Mouse (Mus musculus) neural tube, embryonic 11.5 days (tissue): ENCODE data around the gene Nipal3. TPM values are rescaled to one million over a fixed set of nuclear protein-coding genes. Genes with fewer than 3 reads are reported as not detected.

Experiments
- ATAC-seq: fragments of 200-750 bp; cut with Nextera tagmentation; 2 replicates; pipeline ENCODE4 v1.8.0; 2017; ENCODE audit warnings: moderate number of reproducible peaks, mild to moderate bottlenecking, moderate TSS enrichment, moderate library complexity; ENCODE audit not compliant: insufficient read depth, low FRiP score, low TSS enrichment
- DNase-seq: peaks from one replicate; pipeline ENCODE4 v3.0.0-alpha.2; 2015; ENCODE audit warnings: low spot score
- H3K27ac ChIP-seq: fragments of 300-500 bp; sonication (generic); 2 replicates; pipeline ENCODE4 v1.5.1; 2014; ENCODE audit warnings: low read depth, mild to moderate bottlenecking, low read length
- H3K27me3 ChIP-seq: fragments of 300-500 bp; sonication (generic); 2 replicates; pipeline ENCODE4 v1.6.1; 2014; ENCODE audit warnings: mild to moderate bottlenecking, low read length, mixed read lengths; ENCODE audit not compliant: control insufficient read depth, insufficient read depth
- H3K36me3 ChIP-seq: fragments of 300-500 bp; sonication (generic); 2 replicates; pipeline ENCODE4 v1.6.1; 2014; ENCODE audit warnings: mild to moderate bottlenecking, low read length, moderate library complexity, mixed read lengths; ENCODE audit not compliant: control insufficient read depth, insufficient read depth
- H3K4me1 ChIP-seq: fragments of 300-500 bp; sonication (generic); 2 replicates; pipeline ENCODE4 v1.6.1; 2014; ENCODE audit warnings: low read length, mixed read lengths; ENCODE audit not compliant: control insufficient read depth, insufficient read depth
- H3K4me2 ChIP-seq: fragments of 300-500 bp; sonication (generic); 2 replicates; pipeline ENCODE4 v1.6.1; 2014; ENCODE audit warnings: low read depth, mild to moderate bottlenecking, moderate library complexity
- H3K4me3 ChIP-seq: fragments of 300-500 bp; sonication (generic); 2 replicates; pipeline ENCODE4 v1.5.1; 2014; ENCODE audit warnings: low read depth, low read length
- H3K9ac ChIP-seq: fragments of 300-500 bp; sonication (generic); 2 replicates; pipeline ENCODE4 v1.6.1; 2014; ENCODE audit warnings: mild to moderate bottlenecking, low read length
- H3K9me3 ChIP-seq: fragments of 300-500 bp; sonication (generic); 2 replicates; pipeline ENCODE4 v1.6.1; 2016; ENCODE audit warnings: low read length; ENCODE audit not compliant: control insufficient read depth
- WGBS: fragments of 180-500 bp; shearing (Covaris S2); extraction: QIAGEN DNeasy Blood & Tissue Kit; methylation state at CpG from one replicate; pipeline ENCODE4 v1.1.7; 2014; 5-methylcytosine and 5-hydroxymethylcytosine counted together
- polyA plus RNA-seq: library from polyadenylated mRNA; unstranded; fragments of >200 nt; fragmentation: Nextera tagmentation; extraction: Ambion mirVana; gene quantifications from 2 replicates; pipeline ENCODE4 v1.2.1, GENCODE M21; 2014

The Nipal3 gene
- polyA plus RNA-seq, result 2.1 and 4.4 TPM in 2 replicates

DNA sequence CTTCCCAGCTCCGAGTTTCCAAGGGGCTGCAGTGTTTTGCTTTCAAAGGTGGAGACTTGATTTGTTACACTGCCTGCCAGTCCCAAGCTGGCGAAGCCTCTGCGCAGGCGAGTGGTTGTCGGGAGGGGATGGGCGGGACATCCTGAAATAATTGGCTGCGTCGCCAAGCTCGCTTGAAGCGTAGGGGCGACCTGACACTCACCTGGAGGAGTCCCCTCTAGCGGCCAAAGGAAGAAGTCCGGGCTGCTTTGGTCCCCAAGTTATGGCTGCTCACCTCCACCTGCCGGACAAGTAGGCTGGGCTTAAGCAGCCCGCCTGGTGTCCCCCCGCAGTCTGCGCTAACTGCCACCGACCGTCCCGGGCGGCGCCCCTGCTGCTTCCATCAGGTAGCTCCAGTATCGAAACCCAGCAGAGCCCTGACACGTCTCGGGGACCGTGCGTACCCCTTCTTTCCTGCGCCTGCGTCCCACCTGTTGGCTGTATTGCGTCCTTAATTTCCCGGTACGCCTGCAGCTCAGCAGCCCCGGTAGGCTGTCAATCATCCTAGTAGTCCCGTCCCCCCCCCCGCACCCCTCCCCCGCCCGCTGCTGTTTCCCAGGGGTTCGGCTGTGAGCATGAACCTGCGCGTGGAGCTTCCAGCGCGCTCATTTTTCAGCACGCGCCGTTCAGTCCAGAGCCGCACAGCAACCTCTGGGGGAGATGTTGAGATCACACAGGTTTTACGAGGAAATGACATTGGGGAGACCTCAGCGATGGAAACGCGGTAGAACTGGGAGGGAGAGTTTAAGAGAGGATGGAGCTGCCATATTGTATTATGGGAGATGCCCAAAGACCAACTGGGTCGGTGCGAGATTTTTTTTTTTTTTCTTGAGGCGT lies at the start of gene Nipal3, which contains the start of gene Stpg1:
TSS of gene Nipal3 (minus strand) at position 518 of the 876 bp plus-strand sequence.
TSS of gene Stpg1 (plus strand) at position 270 of the 876 bp plus-strand sequence.
- Histone ChIP-seq H3K4me3 (peak within 1 kb of the TSS; percentile 62), H3K4me1 (peaks cover 2% of the 10 kb centered on the region; the same call in 1 of the 2 replicates), H3K27me3 (no peaks in the 10 kb centered on the region), H3K4me2 (peak within 1 kb of the TSS; percentile 97), H3K9me3 (no peaks in the 10 kb centered on the region), H3K9ac (peak within 1 kb of the TSS; percentile 8), H3K27ac (no peak within 1 kb of the TSS), H3K36me3 (no peaks in the 10 kb centered on the region)
- DNase-seq (peak; percentile 90), ATAC-seq (peak; percentile 88)
- WGBS, result under 1% methylated on average over 53 of the region's 53 CpGs

- Histone ChIP-seq H3K4me3 (no peak overlapping the region), H3K27ac (no peak overlapping the region), H3K36me3 (no peaks in the 10 kb centered on the region), H3K9ac (no peak overlapping the region), H3K4me1 (peaks cover 12% of the 10 kb centered on the region; the same call in 1 of the 2 replicates), H3K9me3 (no peaks in the 10 kb centered on the region), H3K27me3 (no peaks in the 10 kb centered on the region), H3K4me2 (no peak overlapping the region)
- 89% methylated on average over 2 of the region's 2 CpGs for WGBS
- DNase-seq (no peak), ATAC-seq (no peak)
Observed at GRCm38 (mm10) chr4:135544284-135544683, 49.4 kb upstream of the Nipal3 start.

- no peaks in the 10 kb centered on the region for H3K4me1 ChIP-seq
- DNase-seq (no peak), ATAC-seq (no peak)
- no peaks in the 10 kb centered on the region for H3K36me3 ChIP-seq
- H3K4me2 ChIP-seq, result no peak overlapping the region
- H3K27ac ChIP-seq, result no peak overlapping the region
- no peaks in the 10 kb centered on the region for H3K27me3 ChIP-seq
- no peaks in the 10 kb centered on the region for H3K9me3 ChIP-seq
- 69% methylated on average over 9 of the region's 9 CpGs for WGBS
- H3K9ac ChIP-seq, result no peak overlapping the region
- no peak overlapping the region for H3K4me3 ChIP-seq
Observed at GRCm38 (mm10) chr4:135540057-135540456, 45.2 kb upstream of the Nipal3 start.

DNA sequence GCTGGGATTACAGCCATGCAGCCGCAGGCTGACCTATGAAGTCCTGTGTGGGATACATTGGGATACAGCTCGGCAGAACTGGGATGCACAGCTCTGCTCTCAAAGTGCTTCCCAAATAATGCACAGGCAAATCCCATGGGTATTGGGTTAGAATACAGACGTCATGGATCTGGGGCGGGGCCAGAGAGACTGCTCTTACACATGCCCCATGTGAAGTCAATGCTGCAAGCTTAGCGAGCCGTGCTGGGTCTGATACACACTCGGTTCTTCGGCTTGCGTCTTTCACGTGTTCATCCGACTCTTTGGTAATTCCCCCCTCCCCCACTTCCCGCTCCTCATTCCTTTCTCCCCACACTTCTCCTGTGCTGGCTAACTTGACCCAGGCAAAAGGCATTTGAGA lies 44.2 kb upstream of the Nipal3 start:
- H3K9ac ChIP-seq, result no peak overlapping the region

GRCm38 (mm10) chr4:135535021-135535420 lies 40.2 kb upstream of the Nipal3 start:
- no peak overlapping the region for H3K27ac ChIP-seq
- WGBS, result 92% methylated on average over 3 of the region's 3 CpGs
- H3K9me3 ChIP-seq, result no peaks in the 10 kb centered on the region
- no peaks in the 10 kb centered on the region for H3K4me1 ChIP-seq
- no peak overlapping the region for H3K9ac ChIP-seq
- DNase-seq, result no peak
- ATAC-seq, result no peak
- H3K36me3 ChIP-seq, result no peaks in the 10 kb centered on the region
- no peak overlapping the region for H3K4me2 ChIP-seq
- H3K27me3 ChIP-seq, result no peaks in the 10 kb centered on the region
- no peak overlapping the region for H3K4me3 ChIP-seq

More for the DNA sequence above, 44.2 kb upstream of the Nipal3 start:
- ATAC-seq (no peak), DNase-seq (no peak)
- no peak overlapping the region for H3K4me3 ChIP-seq
- H3K4me2 ChIP-seq, result no peak overlapping the region
- H3K27me3 ChIP-seq, result no peaks in the 10 kb centered on the region
- no peaks in the 10 kb centered on the region for H3K9me3 ChIP-seq
- WGBS, result 84% methylated on average over 12 of the region's 12 CpGs
- no peaks in the 10 kb centered on the region for H3K4me1 ChIP-seq
- H3K36me3 ChIP-seq, result no peaks in the 10 kb centered on the region
- H3K27ac ChIP-seq, result no peak overlapping the region

GRCm38 (mm10) chr4:135533001-135533400 lies 38.2 kb upstream of the Nipal3 start:
- Histone ChIP-seq H3K27ac (no peak overlapping the region), H3K27me3 (no peaks in the 10 kb centered on the region), H3K4me2 (no peak overlapping the region), H3K9ac (no peak overlapping the region), H3K9me3 (no peaks in the 10 kb centered on the region), H3K36me3 (no peaks in the 10 kb centered on the region), H3K4me3 (no peak overlapping the region), H3K4me1 (no peaks in the 10 kb centered on the region)
- ATAC-seq, result no peak
- WGBS, result 72% methylated on average over 6 of the region's 6 CpGs
- DNase-seq, result no peak

GRCm38 (mm10) chr4:135531771-135532613 lies 37.2 kb upstream of the Nipal3 start:
- Histone ChIP-seq H3K27me3 (no peaks in the 10 kb centered on the region), H3K27ac (no peak overlapping the region), H3K4me1 (no peaks in the 10 kb centered on the region), H3K36me3 (no peaks in the 10 kb centered on the region), H3K4me2 (no peak overlapping the region), H3K9ac (no peak overlapping the region), H3K9me3 (no peaks in the 10 kb centered on the region), H3K4me3 (no peak overlapping the region)
- DNase-seq (no peak), ATAC-seq (no peak)
- WGBS, result 46% methylated on average over 9 of the region's 9 CpGs

DNA sequence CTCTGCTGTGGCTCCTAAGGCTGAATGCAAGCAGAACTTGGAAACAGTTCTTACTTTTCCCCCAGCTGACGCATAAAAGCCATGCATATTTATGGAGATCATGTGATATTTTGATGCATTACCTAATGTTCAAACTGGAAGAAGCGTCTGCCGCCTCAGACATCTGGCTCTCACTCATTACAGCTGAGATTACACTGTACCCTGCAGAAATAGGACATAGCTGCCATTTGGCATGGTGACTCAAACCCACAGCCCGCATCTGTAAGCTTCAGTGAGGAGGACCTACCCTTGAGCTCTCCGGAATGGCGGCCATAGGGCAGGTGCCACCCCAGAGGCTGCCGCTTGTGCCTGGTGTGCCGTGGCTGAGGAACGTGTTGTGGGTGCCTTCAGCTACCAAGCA lies 36.4 kb upstream of the Nipal3 start:
- Histone ChIP-seq H3K27me3 (no peaks in the 10 kb centered on the region), H3K4me1 (peaks cover 4% of the 10 kb centered on the region), H3K9ac (no peak overlapping the region), H3K9me3 (no peaks in the 10 kb centered on the region), H3K36me3 (no peaks in the 10 kb centered on the region), H3K4me2 (no peak overlapping the region), H3K27ac (no peak overlapping the region), H3K4me3 (no peak overlapping the region)
- no peak for DNase-seq
- 92% methylated on average over 9 of the region's 9 CpGs for WGBS
- ATAC-seq, result no peak
